Mouse (Mus musculus) CD8-positive naive resting alpha-beta T cell, adult 2 months (primary cell): ENCODE data around the gene Aig1.
A peak's percentile ranks its signal among the peaks of the same experiment; 100 is the strongest.
"Not testable (repeated sequence)": the region's sequence is repeated elsewhere in the genome, so short reads cannot be mapped to it uniquely, and the experiment has no call there.

Experiments used
- DNase-seq, 2 experiments: peaks; one replicate each; pipeline ENCODE4 v3.0.0; 2022; ENCODE audit warnings: low read depth in 2 of 2, low spot score in 2 of 2

The Aig1 gene

GRCm38 (mm10) chr10:13868371-13869321, at the start of gene Aig1:
Gene Aig1 (minus strand): TSS chr10:13868980.
- peak; percentile 58 to 59 for DNase-seq

GRCm38 (mm10) chr10:13916645-13917342, 48.0 kb upstream of the Aig1 start:
- DNase-seq = no peak

- no peak for DNase-seq
These were observed 46.4 kb upstream of the Aig1 start for GRCm38 (mm10) chr10:13915211-13915610.

GRCm38 (mm10) chr10:13913689-13914088, 44.9 kb upstream of the Aig1 start:
- DNase-seq = no peak

- no peak for DNase-seq
These were observed 37.5 kb upstream of the Aig1 start for GRCm38 (mm10) chr10:13906261-13906741.

GRCm38 (mm10) chr10:13905618-13906017, 36.8 kb upstream of the Aig1 start:
- no peak for DNase-seq

GRCm38 (mm10) chr10:13892762-13893161, 24.0 kb upstream of the Aig1 start:
- DNase-seq = not testable (repeated sequence)

- DNase-seq = no peak
These were observed 14.4 kb upstream of the Aig1 start for GRCm38 (mm10) chr10:13882975-13883875.

GRCm38 (mm10) chr10:13882490-13882889, 13.7 kb upstream of the Aig1 start:
- peak in 1 of 2 experiments; percentile 37 for DNase-seq

- no peak for DNase-seq
These were observed 9.9 kb upstream of the Aig1 start for GRCm38 (mm10) chr10:13878696-13879095.

- no peak for DNase-seq
These were observed 6.2 kb upstream of the Aig1 start for GRCm38 (mm10) chr10:13875038-13875420.

- DNase-seq = no peak
These were observed 5.7 kb upstream of the Aig1 start for GRCm38 (mm10) chr10:13874301-13875037.

GRCm38 (mm10) chr10:13870531-13870930, 1.8 kb upstream of the Aig1 start:
- DNase-seq = no peak

- no peak for DNase-seq
These were observed 699 bp upstream of the Aig1 start for GRCm38 (mm10) chr10:13869322-13870035.

- DNase-seq = no peak
These were observed 2.4 kb downstream of the Aig1 start for GRCm38 (mm10) chr10:13866391-13866790.

- no peak for DNase-seq
These were observed 7.5 kb downstream of the Aig1 start for GRCm38 (mm10) chr10:13861115-13861909.

- DNase-seq = no peak
These were observed 12.3 kb downstream of the Aig1 start for GRCm38 (mm10) chr10:13856438-13856837.

- DNase-seq = no peak
These were observed 12.8 kb downstream of the Aig1 start for GRCm38 (mm10) chr10:13855969-13856368.

GRCm38 (mm10) chr10:13855111-13855510, 13.7 kb downstream of the Aig1 start:
- no peak for DNase-seq
